Mouse (Mus musculus) small intestine, adult 2 months (tissue): Measurements from ENCODE around the gene Mfsd2a.

ENCODE experiments used
- CTCF ChIP-seq: fragments of 200-500 bp; IDR thresholded peaks from 2 replicates; pipeline ENCODE4 v1.5.1; 2012; ENCODE audit warnings: low read depth, mild to moderate bottlenecking, control low read depth, inconsistent platforms, low read length, moderate library complexity, mixed read lengths; ENCODE audit not compliant: insufficient replicate concordance, insufficient read length; ENCODE audit errors: extremely low read depth
- POLR2A ChIP-seq: fragments of 200-500 bp; IDR thresholded peaks from 2 replicates; pipeline ENCODE4 v1.6.1; 2012; ENCODE audit warnings: low read depth, mild to moderate bottlenecking, control low read depth, inconsistent platforms, low read length, moderate library complexity

GRCm38 (mm10) chr4:122930939-122931590, 29.9 kb downstream of the Mfsd2a start:
- TF ChIP-seq POLR2A (no peak), CTCF (no peak)
